8 mouse cellular contexts compared by ENCODE assay signal in genomic region chr9:16500382-16501185, GRCm38 (mm10). TPM values are rescaled to one million over a fixed set of nuclear protein-coding genes. Genes with fewer than 3 reads are reported as not detected.
DNase-seq lines count a peak whose midpoint lies in the region; ATAC-seq and TF ChIP-seq lines count a peak whose summit lies in the region.

No protein-coding gene starts in this region.

- TF ChIP-seq CTCF in lung, embryonic 14.5 days (IDR thresholded peaks at IDR 0.05; ENCODE audit: low read depth) = no peak; the same call in none of the 2 replicates

- peaks cover 15% of the 10 kb centered on the region for H3K4me1 ChIP-seq in heart, embryonic 16.5 days (ENCODE audit: control insufficient read depth, insufficient read depth, low read length)
- 0 out of 2 replicates have a peak, but pooled peaks cover 3% of the 10 kb centered on the region for H3K4me1 ChIP-seq in lung, embryonic 14.5 days (ENCODE audit: insufficient read depth)

- H3K27ac ChIP-seq in heart, embryonic 16.5 days (ENCODE audit: low read length) = peak overlapping the region; percentile 23; the same call in 1 of the 2 replicates
- no peak overlapping the region for H3K27ac ChIP-seq in lung, embryonic 14.5 days (ENCODE audit: low read depth)

- no peaks in the 10 kb centered on the region for H3K9me3 ChIP-seq in heart, embryonic 16.5 days (replicated peaks; ENCODE audit: control insufficient read depth, low read length)
- H3K9me3 ChIP-seq in lung, embryonic 14.5 days (ENCODE audit: low read depth, low read length) = no peaks in the 10 kb centered on the region

- H3K27me3 ChIP-seq in heart, embryonic 16.5 days (ENCODE audit: control insufficient read depth, insufficient read depth, low read length) = peaks cover 20% of the 10 kb centered on the region
- peaks cover 35% of the 10 kb centered on the region for H3K27me3 ChIP-seq in lung, embryonic 14.5 days (ENCODE audit: insufficient read depth, low read length)

- peak overlapping the region; percentile 89 for H3K4me2 ChIP-seq in heart, embryonic 16.5 days (ENCODE audit: low read depth, low read length)
- peak overlapping the region; percentile 90 for H3K4me2 ChIP-seq in lung, embryonic 14.5 days

- DNase-seq in heart, adult 18-20 months = peak; percentile 9 to 38
- no peak for DNase-seq in heart, adult 9 months (ENCODE audit: low spot score in 2 of 2)
- peak; percentile 40 for DNase-seq in embryo, embryonic 11.5 days (ENCODE audit: low read depth, low spot score)
- DNase-seq in layer of hippocampus, postnatal 14 days (ENCODE audit: low spot score in 2 of 2) = peak; percentile 64 to 71
- DNase-seq in lung, embryonic 14.5 days = peak; percentile 64
- DNase-seq in ovary, postnatal 36 days (ENCODE audit: low spot score) = peak; percentile 23

- under 1% methylated on average over 41 of the region's 41 CpGs for WGBS in heart, embryonic 16.5 days
- WGBS in lung, embryonic 14.5 days = under 1% methylated on average over 41 of the region's 41 CpGs

- H3K4me3 ChIP-seq in heart, embryonic 16.5 days (ENCODE audit: low read length) = peak overlapping the region; percentile 61
- H3K4me3 ChIP-seq in lung, embryonic 14.5 days (ENCODE audit: low read depth, low read length) = peak overlapping the region; percentile 50

- H3K9ac ChIP-seq in heart, embryonic 16.5 days (ENCODE audit: low read length) = peak overlapping the region; percentile 66
- H3K9ac ChIP-seq in lung, embryonic 14.5 days = peak overlapping the region; percentile 39; the same call in 1 of the 2 replicates

- H3K36me3 ChIP-seq in heart, embryonic 16.5 days (ENCODE audit: control insufficient read depth, insufficient read depth) = no peaks in the 10 kb centered on the region
- H3K36me3 ChIP-seq in lung, embryonic 14.5 days (ENCODE audit: insufficient read depth) = no peaks in the 10 kb centered on the region

- peak; percentile 42; the same call in 1 of the 2 replicates for ATAC-seq in heart, embryonic 16.5 days (replicated peaks; ENCODE audit: extremely low read depth, insufficient read depth, low FRiP score)
- ATAC-seq in lung, embryonic 14.5 days (ENCODE audit: insufficient read depth) = peak; percentile 51; the same call in 1 of the 2 replicates
- ATAC-seq in CD4-positive, CD25-positive, alpha-beta regulatory T cell, adult 4 months = no peak

RNA-seq across cellular contexts. Expression of gene Fat3, which starts 0.5 kb away (rescaled TPM):
- total RNA-seq in heart, adult 18-20 months (2021) = under 1 TPM; 0.42 to 0.46 TPM
- polyA plus RNA-seq in heart, embryonic 16.5 days (2015; fragmentation: Nextera tagmentation; extraction: Ambion mirVana) = 0.76 TPM in 2 replicates
- 10 to 100 TPM; 34.6 to 38.5 TPM for total RNA-seq in layer of hippocampus, postnatal 14 days (2021)
- 1.2 TPM in 2 replicates for polyA plus RNA-seq in lung, embryonic 14.5 days (2014; fragmentation: Nextera tagmentation; extraction: Ambion mirVana)
- under 1 TPM in 1 of 2 experiments, not detected in 1; 0.31 TPM for polyA plus RNA-seq in CD4-positive, CD25-positive, alpha-beta regulatory T cell, adult 4 months (2017; shearing (Covaris generic))

Comparison
In these comparisons a context has a peak if more than half of its experiments do, and no peak if none do; other contexts are left out.
1. DNase-seq: peak in heart, adult 18-20 months (2 of 2), embryo, embryonic 11.5 days (single experiment), layer of hippocampus, postnatal 14 days (2 of 2), lung, embryonic 14.5 days (single experiment) and ovary, postnatal 36 days (single experiment); none in heart, adult 9 months (0 of 2).